Mouse (Mus musculus): ENCODE data around the gene Cbr2. TPM values are rescaled to one million over a fixed set of nuclear protein-coding genes. Genes with fewer than 3 reads are reported as not detected.
A peak's percentile ranks its signal among the peaks of the same experiment; 100 is the strongest.
"Not testable (repeated sequence)": the region's sequence is repeated elsewhere in the genome, so short reads cannot be mapped to it uniquely, and the experiment has no call there.

Gene Cbr2
- polyA plus RNA-seq, 1 experiment from 2014 or later = 0.51 TPM

- H3K9ac ChIP-seq (replicated peaks; ENCODE audit: low read length); H3K4me2 ChIP-seq (ENCODE audit: low read length); H3K4me3 ChIP-seq (replicated peaks; ENCODE audit: low read depth, low read length); H3K27ac ChIP-seq (replicated peaks; ENCODE audit: low read depth, low read length); H3K4me1 ChIP-seq (ENCODE audit: control insufficient read depth, insufficient read depth, low read length); ATAC-seq (ENCODE audit: low FRiP score, low TSS enrichment); H3K27me3 ChIP-seq (ENCODE audit: control insufficient read depth, insufficient read depth, low read length); H3K36me3 ChIP-seq (ENCODE audit: control insufficient read depth, insufficient read depth, low read length); DNase-seq; H3K9me3 ChIP-seq (ENCODE audit: control insufficient read depth, low read length): not testable (repeated sequence)
- 79% methylated on average over 4 of the region's 7 CpGs for WGBS
Observed at GRCm38 (mm10) chr11:120767023-120767422, 35.1 kb upstream of the Cbr2 start.

GRCm38 (mm10) chr11:120763121-120763999, 31.4 kb upstream of the Cbr2 start:
- H3K9ac ChIP-seq (replicated peaks; ENCODE audit: low read length); H3K27me3 ChIP-seq (ENCODE audit: control insufficient read depth, insufficient read depth, low read length); DNase-seq: not testable (repeated sequence)

GRCm38 (mm10) chr11:120762672-120763041, 30.7 kb upstream of the Cbr2 start, which contains the start of gene Hmga1b:
TSS of gene Hmga1b (plus strand) at chr11:120762794.
- H3K27me3 ChIP-seq (ENCODE audit: control insufficient read depth, insufficient read depth, low read length); H3K4me3 ChIP-seq (replicated peaks; ENCODE audit: low read depth, low read length); H3K9ac ChIP-seq (replicated peaks; ENCODE audit: low read length); ATAC-seq (ENCODE audit: low FRiP score, low TSS enrichment); H3K4me1 ChIP-seq (ENCODE audit: control insufficient read depth, insufficient read depth, low read length); H3K4me2 ChIP-seq (ENCODE audit: low read length); H3K9me3 ChIP-seq (ENCODE audit: control insufficient read depth, low read length); H3K36me3 ChIP-seq (ENCODE audit: control insufficient read depth, insufficient read depth, low read length); H3K27ac ChIP-seq (replicated peaks; ENCODE audit: low read depth, low read length); DNase-seq: not testable (repeated sequence)
- 20% methylated on average over 14 of the region's 14 CpGs for WGBS

More at GRCm38 (mm10) chr11:120763121-120763999, 31.4 kb upstream of the Cbr2 start:
- 6% methylated on average over 8 of the region's 23 CpGs for WGBS
- not testable (repeated sequence) for H3K36me3 ChIP-seq (ENCODE audit: control insufficient read depth, insufficient read depth, low read length); H3K9me3 ChIP-seq (ENCODE audit: control insufficient read depth, low read length); ATAC-seq (ENCODE audit: low FRiP score, low TSS enrichment); H3K4me2 ChIP-seq (ENCODE audit: low read length); H3K27ac ChIP-seq (replicated peaks; ENCODE audit: low read depth, low read length); H3K4me3 ChIP-seq (replicated peaks; ENCODE audit: low read depth, low read length); H3K4me1 ChIP-seq (ENCODE audit: control insufficient read depth, insufficient read depth, low read length)

GRCm38 (mm10) chr11:120761811-120762671, 30.1 kb upstream of the Cbr2 start:
- H3K27me3 ChIP-seq (ENCODE audit: control insufficient read depth, insufficient read depth, low read length) = peaks cover 5% of the 10 kb centered on the region; the same call in 1 of the 2 replicates
- no peak overlapping the region for H3K9ac ChIP-seq (replicated peaks; ENCODE audit: low read length)

GRCm38 (mm10) chr11:120760236-120760635, 28.3 kb upstream of the Cbr2 start:
- no peak for DNase-seq
- no peak for ATAC-seq (ENCODE audit: low FRiP score, low TSS enrichment)
- H3K4me2 ChIP-seq (ENCODE audit: low read length) = no peak overlapping the region
- WGBS = 94% methylated on average over 9 of the region's 9 CpGs
- H3K27me3 ChIP-seq (ENCODE audit: control insufficient read depth, insufficient read depth, low read length) = peaks cover 5% of the 10 kb centered on the region; the same call in 1 of the 2 replicates
- no peak overlapping the region for H3K27ac ChIP-seq (replicated peaks; ENCODE audit: low read depth, low read length)
- H3K9ac ChIP-seq (replicated peaks; ENCODE audit: low read length) = no peak overlapping the region
- H3K36me3 ChIP-seq (ENCODE audit: control insufficient read depth, insufficient read depth, low read length) = no peaks in the 10 kb centered on the region
- peaks cover 3% of the 10 kb centered on the region; the same call in 1 of the 2 replicates for H3K9me3 ChIP-seq (ENCODE audit: control insufficient read depth, low read length)
- no peak overlapping the region for H3K4me3 ChIP-seq (replicated peaks; ENCODE audit: low read depth, low read length)
- H3K4me1 ChIP-seq (ENCODE audit: control insufficient read depth, insufficient read depth, low read length) = no peaks in the 10 kb centered on the region

More at GRCm38 (mm10) chr11:120761811-120762671, 30.1 kb upstream of the Cbr2 start:
- Histone ChIP-seq H3K4me2 (ENCODE audit: low read length) (no peak overlapping the region), H3K4me1 (ENCODE audit: control insufficient read depth, insufficient read depth, low read length) (no peaks in the 10 kb centered on the region), H3K9me3 (ENCODE audit: control insufficient read depth, low read length) (peaks cover 3% of the 10 kb centered on the region; the same call in 1 of the 2 replicates), H3K36me3 (ENCODE audit: control insufficient read depth, insufficient read depth, low read length) (no peaks in the 10 kb centered on the region), H3K27ac (replicated peaks; ENCODE audit: low read depth, low read length) (no peak overlapping the region), H3K4me3 (replicated peaks; ENCODE audit: low read depth, low read length) (no peak overlapping the region)
- DNase-seq = no peak
- WGBS = 77% methylated on average over 14 of the region's 14 CpGs
- ATAC-seq (ENCODE audit: low FRiP score, low TSS enrichment) = no peak

- 72% methylated on average over 4 of the region's 4 CpGs for WGBS
- no peak overlapping the region for H3K27ac ChIP-seq (replicated peaks; ENCODE audit: low read depth, low read length)
- no peaks in the 10 kb centered on the region for H3K27me3 ChIP-seq (ENCODE audit: control insufficient read depth, insufficient read depth, low read length)
- H3K9ac ChIP-seq (replicated peaks; ENCODE audit: low read length) = no peak overlapping the region
- H3K9me3 ChIP-seq (ENCODE audit: control insufficient read depth, low read length) = no peaks in the 10 kb centered on the region
- no peaks in the 10 kb centered on the region for H3K36me3 ChIP-seq (ENCODE audit: control insufficient read depth, insufficient read depth, low read length)
- ATAC-seq (ENCODE audit: low FRiP score, low TSS enrichment) = no peak
- no peak overlapping the region for H3K4me3 ChIP-seq (replicated peaks; ENCODE audit: low read depth, low read length)
- no peaks in the 10 kb centered on the region for H3K4me1 ChIP-seq (ENCODE audit: control insufficient read depth, insufficient read depth, low read length)
- H3K4me2 ChIP-seq (ENCODE audit: low read length) = no peak overlapping the region
- DNase-seq = no peak
Observed at GRCm38 (mm10) chr11:120751606-120752005, 19.7 kb upstream of the Cbr2 start.

- no peak overlapping the region for H3K27ac ChIP-seq (replicated peaks; ENCODE audit: low read depth, low read length)
- H3K4me1 ChIP-seq (ENCODE audit: control insufficient read depth, insufficient read depth, low read length) = no peaks in the 10 kb centered on the region
- H3K4me3 ChIP-seq (replicated peaks; ENCODE audit: low read depth, low read length) = no peak overlapping the region
- H3K27me3 ChIP-seq (ENCODE audit: control insufficient read depth, insufficient read depth, low read length) = no peaks in the 10 kb centered on the region
- H3K9ac ChIP-seq (replicated peaks; ENCODE audit: low read length) = no peak overlapping the region
- no peaks in the 10 kb centered on the region for H3K9me3 ChIP-seq (ENCODE audit: control insufficient read depth, low read length)
- ATAC-seq (ENCODE audit: low FRiP score, low TSS enrichment) = no peak
- 61% methylated on average over 8 of the region's 8 CpGs for WGBS
- peak; percentile 25 for DNase-seq
- no peaks in the 10 kb centered on the region for H3K36me3 ChIP-seq (ENCODE audit: control insufficient read depth, insufficient read depth, low read length)
- H3K4me2 ChIP-seq (ENCODE audit: low read length) = no peak overlapping the region
Observed at GRCm38 (mm10) chr11:120749430-120749829, 17.5 kb upstream of the Cbr2 start.

GRCm38 (mm10) chr11:120747974-120748373, 16.1 kb upstream of the Cbr2 start:
- WGBS = 80% methylated on average over 4 of the region's 4 CpGs

More at GRCm38 (mm10) chr11:120747974-120748373, 16.1 kb upstream of the Cbr2 start:
- no peaks in the 10 kb centered on the region for H3K36me3 ChIP-seq (ENCODE audit: control insufficient read depth, insufficient read depth, low read length)
- no peak for DNase-seq
- H3K4me1 ChIP-seq (ENCODE audit: control insufficient read depth, insufficient read depth, low read length) = no peaks in the 10 kb centered on the region
- no peaks in the 10 kb centered on the region for H3K27me3 ChIP-seq (ENCODE audit: control insufficient read depth, insufficient read depth, low read length)
- H3K9me3 ChIP-seq (ENCODE audit: control insufficient read depth, low read length) = no peaks in the 10 kb centered on the region
- no peak for ATAC-seq (ENCODE audit: low FRiP score, low TSS enrichment)
- no peak overlapping the region for H3K27ac ChIP-seq (replicated peaks; ENCODE audit: low read depth, low read length)
- H3K9ac ChIP-seq (replicated peaks; ENCODE audit: low read length) = no peak overlapping the region
- no peak overlapping the region for H3K4me2 ChIP-seq (ENCODE audit: low read length)
- no peak overlapping the region for H3K4me3 ChIP-seq (replicated peaks; ENCODE audit: low read depth, low read length)

All from midbrain, embryonic 14.5 days (tissue).